Mouse (Mus musculus): ENCODE measurements around the gene Shroom2. TPM values are rescaled to one million over a fixed set of nuclear protein-coding genes. Genes with fewer than 3 reads are reported as not detected.
A peak's percentile ranks its signal among the peaks of the same experiment; 100 is the strongest.

Shroom2 gene
- total RNA-seq, 2 experiments from 2014 or later, result 15.1 to 25.1 TPM

GRCm38 (mm10) chrX:152705397-152705796, 63.9 kb downstream of the Shroom2 start:
- peak in 1 of 2 experiments; percentile 7 for DNase-seq (ENCODE audit: low spot score in 2 of 2)

GRCm38 (mm10) chrX:152703624-152704023, 65.6 kb downstream of the Shroom2 start:
- DNase-seq (ENCODE audit: low spot score in 2 of 2), result no peak

GRCm38 (mm10) chrX:152701679-152702078, 67.6 kb downstream of the Shroom2 start:
- no peak for DNase-seq (ENCODE audit: low spot score in 2 of 2)

- DNase-seq (ENCODE audit: low spot score in 2 of 2), result no peak
Measured at GRCm38 (mm10) chrX:152690788-152691291, 78.4 kb downstream of the Shroom2 start.

GRCm38 (mm10) chrX:152679190-152679814, 90.0 kb downstream of the Shroom2 start:
- no peak for DNase-seq (ENCODE audit: low spot score in 2 of 2)

- DNase-seq (ENCODE audit: low spot score in 2 of 2), result no peak
Measured at GRCm38 (mm10) chrX:152676357-152676756, 92.9 kb downstream of the Shroom2 start.

GRCm38 (mm10) chrX:152673431-152673830, 95.8 kb downstream of the Shroom2 start:
- no peak for DNase-seq (ENCODE audit: low spot score in 2 of 2)

GRCm38 (mm10) chrX:152657363-152658036, 111.8 kb downstream of the Shroom2 start:
- no peak for DNase-seq (ENCODE audit: low spot score in 2 of 2)

GRCm38 (mm10) chrX:152656609-152656939, 112.7 kb downstream of the Shroom2 start:
- no peak for DNase-seq (ENCODE audit: low spot score in 2 of 2)

GRCm38 (mm10) chrX:152655796-152656608, 113.3 kb downstream of the Shroom2 start:
- no peak for DNase-seq (ENCODE audit: low spot score in 2 of 2)

- DNase-seq (ENCODE audit: low spot score in 2 of 2), result no peak
Measured at GRCm38 (mm10) chrX:152652676-152653075, 116.6 kb downstream of the Shroom2 start.

GRCm38 (mm10) chrX:152644827-152645226, 124.4 kb downstream of the Shroom2 start:
- DNase-seq (ENCODE audit: low spot score in 2 of 2), result no peak

- no peak for DNase-seq (ENCODE audit: low spot score in 2 of 2)
Measured at GRCm38 (mm10) chrX:152643679-152644638, 125.3 kb downstream of the Shroom2 start.

- DNase-seq (ENCODE audit: low spot score in 2 of 2), result no peak
Measured at GRCm38 (mm10) chrX:152643201-152643600, 126.1 kb downstream of the Shroom2 start.

GRCm38 (mm10) chrX:152642627-152643026, 126.6 kb downstream of the Shroom2 start:
- DNase-seq (ENCODE audit: low spot score in 2 of 2), result no peak

- DNase-seq (ENCODE audit: low spot score in 2 of 2), result no peak
Measured at GRCm38 (mm10) chrX:152635397-152635796, 133.9 kb downstream of the Shroom2 start.

GRCm38 (mm10) chrX:152621407-152621806, 147.9 kb downstream of the Shroom2 start:
- DNase-seq (ENCODE audit: low spot score in 2 of 2), result no peak

- no peak for DNase-seq (ENCODE audit: low spot score in 2 of 2)
Measured at GRCm38 (mm10) chrX:152620917-152621316, 148.3 kb downstream of the Shroom2 start.

- DNase-seq (ENCODE audit: low spot score in 2 of 2), result no peak
Measured at GRCm38 (mm10) chrX:152618464-152618863, 150.8 kb downstream of the Shroom2 start.

- DNase-seq (ENCODE audit: low spot score in 2 of 2), result no peak
Measured at GRCm38 (mm10) chrX:152563034-152563433, 206.2 kb downstream of the Shroom2 start, which contains the start of gene Cldn34a. TSS of gene Cldn34a (plus strand) at chrX:152563334.
